Mouse (Mus musculus) neural tube, embryonic 12.5 days (tissue): ENCODE results near the gene Tbc1d22a. TPM values are rescaled to one million over a fixed set of nuclear protein-coding genes. Genes with fewer than 3 reads are reported as not detected.

ENCODE experiments used
- ATAC-seq: fragments of 200-750 bp; cut with Nextera tagmentation; 2 replicates; pipeline ENCODE4 v1.8.0; 2017; ENCODE audit warnings: low read depth, mild to moderate bottlenecking, moderate TSS enrichment, moderate library complexity; ENCODE audit not compliant: low FRiP score
- H3K27ac ChIP-seq: fragments of 300-500 bp; sonication (generic); 2 replicates; pipeline ENCODE4 v1.5.1; 2016
- H3K27me3 ChIP-seq: fragments of 300-500 bp; sonication (generic); replicated peaks from 2 replicates; pipeline ENCODE4 v1.6.1; 2016; ENCODE audit warnings: mild to moderate bottlenecking
- H3K36me3 ChIP-seq: fragments of 300-500 bp; sonication (generic); 2 replicates; pipeline ENCODE4 v1.6.1; 2016; ENCODE audit warnings: mild to moderate bottlenecking
- H3K4me1 ChIP-seq: fragments of 300-500 bp; sonication (generic); 2 replicates; pipeline ENCODE4 v1.6.1; 2016
- H3K4me2 ChIP-seq: fragments of 300-500 bp; sonication (generic); replicated peaks from 2 replicates; pipeline ENCODE4 v1.6.1; 2016; ENCODE audit warnings: mild to moderate bottlenecking
- H3K4me3 ChIP-seq: fragments of 300-500 bp; sonication (generic); 2 replicates; pipeline ENCODE4 v1.5.1; 2016
- H3K9ac ChIP-seq: fragments of 300-500 bp; sonication (generic); 2 replicates; pipeline ENCODE4 v1.6.1; 2016; ENCODE audit warnings: mild to moderate bottlenecking
- H3K9me3 ChIP-seq: fragments of 300-500 bp; sonication (generic); 2 replicates; pipeline ENCODE4 v1.6.1; 2016; ENCODE audit warnings: mild to moderate bottlenecking
- WGBS: fragments of 180-500 bp; shearing (Covaris S2); methylation state at CpG from one replicate; pipeline ENCODE4 v1.1.7; 2016; 5-methylcytosine and 5-hydroxymethylcytosine counted together
- polyA plus RNA-seq: library from polyadenylated mRNA; unstranded; fragments of >200 nt; fragmentation: Nextera tagmentation; extraction: Ambion mirVana; gene quantifications from 2 replicates; pipeline ENCODE4 v1.2.1, GENCODE M21; 2016

The Tbc1d22a gene
- polyA plus RNA-seq, 1 experiment from 2014 or later: 13.6 TPM

GRCm38 (mm10) chr15:86496209-86496608 lies 281.9 kb downstream of the Tbc1d22a start:
- H3K9me3 ChIP-seq: no peaks in the 10 kb centered on the region
- WGBS: 86% methylated on average over 4 of the region's 4 CpGs
- no peaks in the 10 kb centered on the region for H3K36me3 ChIP-seq
- no peaks in the 10 kb centered on the region for H3K4me1 ChIP-seq
- ATAC-seq: no peak
- no peak overlapping the region for H3K27ac ChIP-seq
- no peak overlapping the region for H3K9ac ChIP-seq
- no peak overlapping the region for H3K4me2 ChIP-seq
- no peak overlapping the region for H3K4me3 ChIP-seq
- no peaks in the 10 kb centered on the region for H3K27me3 ChIP-seq

GRCm38 (mm10) chr15:86496646-86497045 lies 282.4 kb downstream of the Tbc1d22a start:
- ATAC-seq: no peak
- Histone ChIP-seq H3K36me3 (no peaks in the 10 kb centered on the region), H3K4me2 (no peak overlapping the region), H3K4me3 (no peak overlapping the region), H3K27ac (no peak overlapping the region), H3K27me3 (no peaks in the 10 kb centered on the region), H3K4me1 (no peaks in the 10 kb centered on the region), H3K9me3 (no peaks in the 10 kb centered on the region), H3K9ac (no peak overlapping the region)
- 89% methylated on average over 7 of the region's 7 CpGs for WGBS

- no peak for ATAC-seq
- H3K27me3 ChIP-seq: no peaks in the 10 kb centered on the region
- no peak overlapping the region for H3K9ac ChIP-seq
- H3K4me3 ChIP-seq: no peak overlapping the region
- H3K36me3 ChIP-seq: no peaks in the 10 kb centered on the region
- H3K4me1 ChIP-seq: no peaks in the 10 kb centered on the region
- no peaks in the 10 kb centered on the region for H3K9me3 ChIP-seq
- H3K27ac ChIP-seq: no peak overlapping the region
- no peak overlapping the region for H3K4me2 ChIP-seq
Observed at GRCm38 (mm10) chr15:86500536-86500935, 286.3 kb downstream of the Tbc1d22a start.

GRCm38 (mm10) chr15:86503413-86503812 lies 289.2 kb downstream of the Tbc1d22a start:
- Histone ChIP-seq H3K27ac (no peak overlapping the region), H3K9ac (no peak overlapping the region), H3K27me3 (no peaks in the 10 kb centered on the region), H3K4me1 (no peaks in the 10 kb centered on the region), H3K9me3 (no peaks in the 10 kb centered on the region), H3K4me3 (no peak overlapping the region), H3K36me3 (no peaks in the 10 kb centered on the region), H3K4me2 (no peak overlapping the region)
- no peak for ATAC-seq
- 77% methylated on average over 10 of the region's 10 CpGs for WGBS

GRCm38 (mm10) chr15:86506666-86507065 lies 292.4 kb downstream of the Tbc1d22a start:
- whole genome bisulfite sequencing: 78% methylated on average over 4 of the region's 4 CpGs
- no peak for ATAC-seq
- no peaks in the 10 kb centered on the region for H3K4me1 ChIP-seq

GRCm38 (mm10) chr15:86507546-86507945 lies 293.3 kb downstream of the Tbc1d22a start:
- H3K9ac ChIP-seq: no peak overlapping the region
- ATAC-seq: no peak

More at GRCm38 (mm10) chr15:86506666-86507065, 292.4 kb downstream of the Tbc1d22a start:
- Histone ChIP-seq H3K36me3 (no peaks in the 10 kb centered on the region), H3K4me2 (no peak overlapping the region), H3K4me3 (no peak overlapping the region), H3K9ac (no peak overlapping the region), H3K27ac (no peak overlapping the region), H3K27me3 (no peaks in the 10 kb centered on the region), H3K9me3 (no peaks in the 10 kb centered on the region)

GRCm38 (mm10) chr15:86508406-86509176 lies 294.3 kb downstream of the Tbc1d22a start:
- Histone ChIP-seq H3K4me2 (no peak overlapping the region), H3K9me3 (no peaks in the 10 kb centered on the region), H3K9ac (no peak overlapping the region), H3K4me1 (no peaks in the 10 kb centered on the region), H3K27ac (no peak overlapping the region), H3K36me3 (no peaks in the 10 kb centered on the region), H3K27me3 (no peaks in the 10 kb centered on the region), H3K4me3 (no peak overlapping the region)
- WGBS: 71% methylated on average over 7 of the region's 7 CpGs
- ATAC-seq: no peak

More at GRCm38 (mm10) chr15:86507546-86507945, 293.3 kb downstream of the Tbc1d22a start:
- Histone ChIP-seq H3K4me3 (no peak overlapping the region), H3K27ac (no peak overlapping the region), H3K27me3 (no peaks in the 10 kb centered on the region), H3K4me1 (no peaks in the 10 kb centered on the region), H3K9me3 (no peaks in the 10 kb centered on the region), H3K36me3 (no peaks in the 10 kb centered on the region), H3K4me2 (no peak overlapping the region)
- WGBS: 87% methylated on average over 8 of the region's 8 CpGs

GRCm38 (mm10) chr15:86509601-86510000 lies 295.3 kb downstream of the Tbc1d22a start:
- Histone ChIP-seq H3K4me1 (no peaks in the 10 kb centered on the region), H3K9ac (no peak overlapping the region), H3K27me3 (no peaks in the 10 kb centered on the region), H3K4me3 (no peak overlapping the region), H3K4me2 (no peak overlapping the region), H3K9me3 (no peaks in the 10 kb centered on the region), H3K27ac (no peak overlapping the region), H3K36me3 (no peaks in the 10 kb centered on the region)
- no peak for ATAC-seq
- WGBS: 77% methylated on average over 6 of the region's 6 CpGs

- H3K36me3 ChIP-seq: no peaks in the 10 kb centered on the region
- no peak overlapping the region for H3K9ac ChIP-seq
- H3K9me3 ChIP-seq: no peaks in the 10 kb centered on the region
- H3K27ac ChIP-seq: no peak overlapping the region
- no peaks in the 10 kb centered on the region for H3K4me1 ChIP-seq
- ATAC-seq: no peak
- no peak overlapping the region for H3K4me3 ChIP-seq
- no peak overlapping the region for H3K4me2 ChIP-seq
- 80% methylated on average over 7 of the region's 7 CpGs for WGBS
- no peaks in the 10 kb centered on the region for H3K27me3 ChIP-seq
Observed at GRCm38 (mm10) chr15:86511181-86511580, 296.9 kb downstream of the Tbc1d22a start.

GRCm38 (mm10) chr15:86513336-86513735 lies 299.1 kb downstream of the Tbc1d22a start:
- H3K36me3 ChIP-seq: no peaks in the 10 kb centered on the region
- H3K27ac ChIP-seq: no peak overlapping the region
- no peak for ATAC-seq
- H3K27me3 ChIP-seq: no peaks in the 10 kb centered on the region
- H3K4me2 ChIP-seq: no peak overlapping the region
- no peaks in the 10 kb centered on the region for H3K9me3 ChIP-seq
- no peaks in the 10 kb centered on the region for H3K4me1 ChIP-seq
- WGBS: 66% methylated on average over 5 of the region's 5 CpGs
- no peak overlapping the region for H3K9ac ChIP-seq
- no peak overlapping the region for H3K4me3 ChIP-seq

- H3K27ac ChIP-seq: no peak overlapping the region
- H3K4me2 ChIP-seq: no peak overlapping the region
- H3K9me3 ChIP-seq: no peaks in the 10 kb centered on the region
- no peak overlapping the region for H3K9ac ChIP-seq
- H3K4me3 ChIP-seq: no peak overlapping the region
- no peaks in the 10 kb centered on the region for H3K27me3 ChIP-seq
- ATAC-seq: no peak
- 88% methylated on average over 4 of the region's 4 CpGs for WGBS
- no peaks in the 10 kb centered on the region for H3K4me1 ChIP-seq
- H3K36me3 ChIP-seq: no peaks in the 10 kb centered on the region
Observed at GRCm38 (mm10) chr15:86520201-86520600, 305.9 kb downstream of the Tbc1d22a start.

- 83% methylated on average over 6 of the region's 6 CpGs for WGBS
- Histone ChIP-seq H3K4me1 (no peaks in the 10 kb centered on the region), H3K36me3 (no peaks in the 10 kb centered on the region), H3K9me3 (no peaks in the 10 kb centered on the region), H3K4me2 (no peak overlapping the region), H3K27ac (no peak overlapping the region), H3K27me3 (no peaks in the 10 kb centered on the region), H3K4me3 (no peak overlapping the region), H3K9ac (no peak overlapping the region)
- ATAC-seq: no peak
Observed at GRCm38 (mm10) chr15:86535356-86535755, 321.1 kb downstream of the Tbc1d22a start.

GRCm38 (mm10) chr15:86542371-86542770 lies 328.1 kb downstream of the Tbc1d22a start:
- Histone ChIP-seq H3K27me3 (no peaks in the 10 kb centered on the region), H3K9me3 (no peaks in the 10 kb centered on the region), H3K4me2 (no peak overlapping the region), H3K4me1 (no peaks in the 10 kb centered on the region), H3K9ac (no peak overlapping the region), H3K27ac (no peak overlapping the region), H3K36me3 (no peaks in the 10 kb centered on the region), H3K4me3 (no peak overlapping the region)
- 77% methylated on average over 3 of the region's 3 CpGs for WGBS
- no peak for ATAC-seq
